In the genomic region with DNA sequence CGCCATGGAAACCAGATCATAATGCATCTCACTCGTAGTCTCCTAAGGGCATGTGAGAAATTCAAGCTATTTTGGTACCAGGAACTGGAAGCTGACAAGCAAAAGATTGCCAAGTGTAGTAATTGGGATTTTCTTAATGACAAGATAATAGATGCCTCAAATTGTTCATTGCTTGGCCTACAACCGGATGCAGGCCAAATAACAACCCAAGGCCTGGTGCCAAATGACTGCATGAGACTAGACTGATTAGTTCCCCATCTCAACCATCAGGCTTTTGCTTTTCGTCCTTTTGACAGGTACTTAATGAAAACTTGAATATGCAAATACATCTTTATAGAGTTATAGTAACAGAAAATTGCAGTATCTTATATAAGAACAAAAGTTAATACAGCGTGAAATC, we compare ENCODE assay signal across 21 mouse cellular contexts.
DNase-seq lines count a peak whose midpoint lies in the region; ATAC-seq and TF ChIP-seq lines count a peak whose summit lies in the region.
"Had no signal": no experiment of that assay in that cellular context is flagged by ENCODE, and none has a peak within 500 bp of the region (broad histone marks: within the 10 kb centered on the region; RNA-seq: fewer than 3 reads in every experiment).

No protein-coding gene starts in this region.

- no peak overlapping the region for H3K4me2 ChIP-seq in forebrain, embryonic 16.5 days (ENCODE audit: low read length)
- no peak overlapping the region for H3K4me2 ChIP-seq in forebrain, embryonic 11.5 days (ENCODE audit: low read depth, low read length, severe bottlenecking)
- no peak overlapping the region for H3K4me2 ChIP-seq in hindbrain, postnatal 0 days (ENCODE audit: low read depth, low read length)
- H3K4me2 ChIP-seq: embryonic facial prominence, embryonic 12.5 days; forebrain, embryonic 13.5 days; heart, embryonic 11.5 days; heart, embryonic 15.5 days had no signal

- ATAC-seq in forebrain, embryonic 16.5 days = 0 out of 2 replicates have a peak, but pooled peaks have one; percentile 40
- no peak for ATAC-seq in forebrain, embryonic 11.5 days (replicated peaks; ENCODE audit: low FRiP score)
- ATAC-seq in hindbrain, postnatal 0 days = peak; percentile 66; the same call in 1 of the 2 replicates
- ATAC-seq: CD4-positive, CD25-positive, alpha-beta regulatory T cell, adult 4 months; forebrain, embryonic 13.5 days; intestine, embryonic 16.5 days had no signal

- peak; percentile 1 for DNase-seq in cerebellum, adult 9-10 months
- DNase-seq in cerebellum, adult 8-10 months = no peak
- no peak for DNase-seq in forebrain, embryonic 11.5 days (ENCODE audit: low spot score)
- DNase-seq in hindbrain, postnatal 0 days (ENCODE audit: low spot score) = peak; percentile 69
- DNase-seq in hindbrain, embryonic 10.5 days (ENCODE audit: low spot score) = no peak
- peak; percentile 77 for DNase-seq in Muller cell, postnatal 12 days (ENCODE audit: inconsistent ontology term)
- no peak for DNase-seq in adrenal gland, postnatal 4 days (ENCODE audit: low spot score in 2 of 2)
- DNase-seq: adrenal gland, postnatal 10 days; B cell, adult 2 months; gastrocnemius, postnatal 14 days; heart, adult 2 months; heart, postnatal 14 days; kidney, adult 2 months had no signal

- no peaks in the 10 kb centered on the region for H3K9me3 ChIP-seq in forebrain, embryonic 16.5 days (ENCODE audit: control insufficient read depth, low read length)
- H3K9me3 ChIP-seq in forebrain, embryonic 11.5 days (ENCODE audit: control insufficient read depth, low read length) = no peaks in the 10 kb centered on the region
- H3K9me3 ChIP-seq in hindbrain, postnatal 0 days (ENCODE audit: low read length) = no peaks in the 10 kb centered on the region
- no peaks in the 10 kb centered on the region for H3K9me3 ChIP-seq in hindbrain, embryonic 10.5 days
- H3K9me3 ChIP-seq: embryonic facial prominence, embryonic 12.5 days; forebrain, embryonic 13.5 days; G1E; heart, embryonic 15.5 days had no signal

- H3K36me3 ChIP-seq in forebrain, embryonic 16.5 days (ENCODE audit: control insufficient read depth, insufficient read depth) = no peaks in the 10 kb centered on the region
- no peaks in the 10 kb centered on the region for H3K36me3 ChIP-seq in forebrain, embryonic 11.5 days (ENCODE audit: control insufficient read depth, insufficient read depth, low read length)
- H3K36me3 ChIP-seq in hindbrain, postnatal 0 days (ENCODE audit: insufficient read depth, low read length) = no peaks in the 10 kb centered on the region
- no peaks in the 10 kb centered on the region for H3K36me3 ChIP-seq in hindbrain, embryonic 10.5 days
- H3K36me3 ChIP-seq: embryonic facial prominence, embryonic 12.5 days; G1E; heart, embryonic 15.5 days had no signal

- no peak for TF ChIP-seq CTCF in hindbrain, postnatal 0 days (IDR thresholded peaks at IDR 0.05; ENCODE audit: low read depth)

- H3K4me3 ChIP-seq in forebrain, embryonic 16.5 days (replicated peaks; ENCODE audit: low read length) = no peak overlapping the region
- H3K4me3 ChIP-seq in forebrain, embryonic 11.5 days (ENCODE audit: low read depth, low read length) = no peak overlapping the region
- H3K4me3 ChIP-seq in hindbrain, postnatal 0 days (ENCODE audit: low read length) = no peak overlapping the region
- no peak overlapping the region for H3K4me3 ChIP-seq in hindbrain, embryonic 10.5 days
- H3K4me3 ChIP-seq: embryonic facial prominence, embryonic 12.5 days; forebrain, embryonic 13.5 days; heart, adult 2 months; heart, embryonic 15.5 days had no signal

- no peak overlapping the region for H3K9ac ChIP-seq in forebrain, embryonic 16.5 days (replicated peaks; ENCODE audit: low read depth, low read length)
- no peak overlapping the region for H3K9ac ChIP-seq in forebrain, embryonic 11.5 days (ENCODE audit: low read length)
- no peak overlapping the region for H3K9ac ChIP-seq in hindbrain, postnatal 0 days (replicated peaks; ENCODE audit: low read length)
- H3K9ac ChIP-seq: embryonic facial prominence, embryonic 12.5 days; forebrain, embryonic 13.5 days; heart, embryonic 15.5 days had no signal

- H3K27ac ChIP-seq in forebrain, embryonic 16.5 days (ENCODE audit: low read length) = no peak overlapping the region
- H3K27ac ChIP-seq in forebrain, embryonic 11.5 days (ENCODE audit: low read depth, low read length) = no peak overlapping the region
- no peak overlapping the region for H3K27ac ChIP-seq in hindbrain, postnatal 0 days
- H3K27ac ChIP-seq in hindbrain, embryonic 10.5 days = no peak overlapping the region
- H3K27ac ChIP-seq: embryonic facial prominence, embryonic 12.5 days; forebrain, embryonic 13.5 days; heart, adult 2 months; heart, embryonic 15.5 days had no signal

- H3K27me3 ChIP-seq in forebrain, embryonic 16.5 days (replicated peaks; ENCODE audit: control insufficient read depth, insufficient read depth, low read length) = no peaks in the 10 kb centered on the region
- H3K27me3 ChIP-seq in forebrain, embryonic 11.5 days (ENCODE audit: control insufficient read depth, insufficient read depth, low read length) = no peaks in the 10 kb centered on the region
- no peaks in the 10 kb centered on the region for H3K27me3 ChIP-seq in hindbrain, postnatal 0 days (ENCODE audit: insufficient read depth, low read length)
- H3K27me3 ChIP-seq in hindbrain, embryonic 10.5 days (ENCODE audit: insufficient read depth, poor library complexity, severe bottlenecking) = no peaks in the 10 kb centered on the region
- H3K27me3 ChIP-seq: embryonic facial prominence, embryonic 12.5 days; forebrain, embryonic 13.5 days; heart, embryonic 15.5 days had no signal

- no peaks in the 10 kb centered on the region for H3K4me1 ChIP-seq in forebrain, embryonic 16.5 days (replicated peaks; ENCODE audit: control insufficient read depth, insufficient read depth, low read length)
- no peaks in the 10 kb centered on the region for H3K4me1 ChIP-seq in forebrain, embryonic 11.5 days (replicated peaks; ENCODE audit: control insufficient read depth, insufficient read depth, low read length)
- no peaks in the 10 kb centered on the region for H3K4me1 ChIP-seq in hindbrain, postnatal 0 days (ENCODE audit: insufficient read depth, low read length)
- H3K4me1 ChIP-seq in hindbrain, embryonic 10.5 days (replicated peaks) = no peaks in the 10 kb centered on the region
- H3K4me1 ChIP-seq: embryonic facial prominence, embryonic 12.5 days; forebrain, embryonic 13.5 days; heart, embryonic 15.5 days had no signal

- 56% methylated on average over 5 of the region's 5 CpGs for WGBS in forebrain, embryonic 16.5 days
- WGBS in forebrain, embryonic 11.5 days = 83% methylated on average over 5 of the region's 5 CpGs
- WGBS in hindbrain, postnatal 0 days = 54% methylated on average over 5 of the region's 5 CpGs
- whole genome bisulfite sequencing in hindbrain, embryonic 10.5 days = 84% methylated on average over 5 of the region's 5 CpGs

Comparison
In these comparisons a context has a peak if more than half of its experiments do, and no peak if none do; other contexts are left out.
1. DNase-seq: peak in cerebellum, adult 9-10 months (single experiment), hindbrain, postnatal 0 days (single experiment) and Muller cell, postnatal 12 days (single experiment); none in cerebellum, adult 8-10 months (single experiment), forebrain, embryonic 11.5 days (single experiment), hindbrain, embryonic 10.5 days (single experiment) and adrenal gland, postnatal 4 days (0 of 2).